Mouse (Mus musculus): ENCODE results near the gene Olfr178. TPM values are rescaled to one million over a fixed set of nuclear protein-coding genes. Genes with fewer than 3 reads are reported as not detected.

Olfr178 gene
- not detected in 2 replicates for polyA plus RNA-seq (2016; fragmentation: Nextera tagmentation; extraction: Ambion mirVana)

DNA sequence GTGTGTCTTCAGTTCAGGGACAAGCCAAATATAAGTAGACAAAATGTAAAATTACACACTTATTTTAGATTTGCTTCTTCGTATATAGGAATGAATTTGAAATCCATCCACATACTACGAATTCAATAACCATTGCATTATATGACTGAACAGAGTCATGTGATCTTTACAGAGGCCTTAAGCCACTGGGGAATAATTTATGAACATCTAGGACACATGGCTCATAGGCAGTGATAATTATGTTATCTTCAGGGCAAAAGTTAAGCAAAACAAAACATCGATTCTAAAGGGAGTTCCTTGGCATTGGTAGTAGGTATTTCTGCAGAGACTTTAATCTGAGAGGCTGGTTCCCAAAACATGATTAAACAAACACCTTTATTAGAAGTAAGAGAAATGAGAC, at the start of gene Olfr178:
TSS of gene Olfr178 (minus strand) at position 101 of the 400 bp plus-strand sequence.
- Histone ChIP-seq H3K9ac (no peak within 1 kb of the TSS), H3K9me3 (replicated peaks) (no peaks in the 10 kb centered on the region), H3K4me3 (no peak within 1 kb of the TSS), H3K27ac (no peak within 1 kb of the TSS), H3K4me2 (replicated peaks) (no peak within 1 kb of the TSS), H3K4me1 (no peaks in the 10 kb centered on the region), H3K27me3 (no peaks in the 10 kb centered on the region), H3K36me3 (no peaks in the 10 kb centered on the region)
- ATAC-seq (ENCODE audit: low FRiP score), result no peak
- WGBS, result 95% methylated on average over 3 of the region's 3 CpGs

- Histone ChIP-seq H3K9me3 (replicated peaks) (no peaks in the 10 kb centered on the region), H3K4me2 (replicated peaks) (no peak within 1 kb of the TSS)
- WGBS, result 87% methylated on average over 4 of the region's 4 CpGs
These were observed 37.4 kb upstream of the Olfr178 start, which contains the start of gene Olfr180 for GRCm38 (mm10) chr16:58929292-58929691. Gene Olfr180 (minus strand): TSS chr16:58929392.

GRCm38 (mm10) chr16:58928655-58929054, 36.8 kb upstream of the Olfr178 start, which contains the start of gene Olfr181:
Gene Olfr181 (minus strand): TSS chr16:58928755.
- no peak for ATAC-seq (ENCODE audit: low FRiP score)
- no peak within 1 kb of the TSS for H3K27ac ChIP-seq
- H3K4me3 ChIP-seq, result no peak within 1 kb of the TSS
- H3K27me3 ChIP-seq, result no peaks in the 10 kb centered on the region
- no peak within 1 kb of the TSS for H3K4me2 ChIP-seq (replicated peaks)
- no peaks in the 10 kb centered on the region for H3K4me1 ChIP-seq
- H3K9ac ChIP-seq, result no peak within 1 kb of the TSS
- no peaks in the 10 kb centered on the region for H3K36me3 ChIP-seq
- 57% methylated on average over 1 of the region's 1 CpGs for WGBS
- no peaks in the 10 kb centered on the region for H3K9me3 ChIP-seq (replicated peaks)

More at GRCm38 (mm10) chr16:58929292-58929691, 37.4 kb upstream of the Olfr178 start, which contains the start of gene Olfr180:
- no peak within 1 kb of the TSS for H3K9ac ChIP-seq
- no peak for ATAC-seq (ENCODE audit: low FRiP score)
- no peaks in the 10 kb centered on the region for H3K27me3 ChIP-seq
- no peaks in the 10 kb centered on the region for H3K36me3 ChIP-seq
- H3K4me3 ChIP-seq, result no peak within 1 kb of the TSS
- H3K4me1 ChIP-seq, result no peaks in the 10 kb centered on the region
- no peak within 1 kb of the TSS for H3K27ac ChIP-seq

DNA sequence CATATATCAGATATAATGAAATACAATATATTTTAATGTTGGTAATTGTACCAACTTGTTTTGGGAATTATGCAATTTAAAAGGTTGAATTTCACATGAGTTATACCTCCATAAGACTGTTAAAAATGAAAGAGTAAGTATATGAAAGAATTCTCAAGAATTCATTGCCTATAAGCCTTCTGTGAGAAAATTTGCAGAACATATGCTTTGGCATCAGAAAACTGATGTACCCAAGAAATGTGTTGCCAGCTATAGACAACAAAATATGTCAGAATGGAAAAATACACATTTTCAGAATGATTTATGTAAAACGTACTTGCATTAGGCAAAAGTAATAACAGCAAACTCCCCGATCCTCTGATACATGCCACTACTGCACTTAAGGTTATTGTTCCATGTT, 7.4 kb downstream of the Olfr178 start:
- H3K4me3 ChIP-seq, result no peak overlapping the region
- no peak overlapping the region for H3K4me2 ChIP-seq (replicated peaks)
- H3K9ac ChIP-seq, result no peak overlapping the region
- H3K27ac ChIP-seq, result no peak overlapping the region
- no peaks in the 10 kb centered on the region for H3K4me1 ChIP-seq
- no peaks in the 10 kb centered on the region for H3K36me3 ChIP-seq
- H3K27me3 ChIP-seq, result no peaks in the 10 kb centered on the region
- H3K9me3 ChIP-seq (replicated peaks), result no peaks in the 10 kb centered on the region
- 90% methylated on average over 2 of the region's 2 CpGs for WGBS
- ATAC-seq (ENCODE audit: low FRiP score), result no peak

DNA sequence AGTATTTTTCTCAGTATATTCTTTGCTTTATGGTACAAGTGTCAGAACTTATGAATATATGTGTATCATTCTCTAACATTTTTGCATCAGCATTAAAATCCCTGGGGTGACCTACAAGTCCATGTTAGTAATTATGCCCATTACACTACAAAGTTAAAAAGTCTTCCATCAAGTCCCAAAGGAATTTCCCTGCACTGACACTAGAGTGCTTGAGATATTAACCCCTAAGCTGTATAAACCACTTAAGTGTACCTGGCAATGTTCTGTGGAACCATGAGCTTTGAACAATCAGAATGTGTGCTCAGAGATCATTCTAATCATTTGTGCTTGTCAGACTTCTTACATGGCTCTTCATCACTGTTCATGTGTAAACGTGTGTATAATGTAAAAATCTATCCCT, 17.2 kb downstream of the Olfr178 start, which contains the start of gene Olfr177:
TSS of gene Olfr177 (minus strand) at position 101 of the 400 bp plus-strand sequence.
- 67% methylated on average over 1 of the region's 1 CpGs for WGBS
- H3K9ac ChIP-seq, result no peak within 1 kb of the TSS
- no peaks in the 10 kb centered on the region for H3K4me1 ChIP-seq
- no peak within 1 kb of the TSS for H3K27ac ChIP-seq
- no peak for ATAC-seq (ENCODE audit: low FRiP score)
- H3K27me3 ChIP-seq, result no peaks in the 10 kb centered on the region
- no peaks in the 10 kb centered on the region for H3K9me3 ChIP-seq (replicated peaks)
- H3K36me3 ChIP-seq, result no peaks in the 10 kb centered on the region
- H3K4me3 ChIP-seq, result no peak within 1 kb of the TSS
- no peak within 1 kb of the TSS for H3K4me2 ChIP-seq (replicated peaks)

DNA sequence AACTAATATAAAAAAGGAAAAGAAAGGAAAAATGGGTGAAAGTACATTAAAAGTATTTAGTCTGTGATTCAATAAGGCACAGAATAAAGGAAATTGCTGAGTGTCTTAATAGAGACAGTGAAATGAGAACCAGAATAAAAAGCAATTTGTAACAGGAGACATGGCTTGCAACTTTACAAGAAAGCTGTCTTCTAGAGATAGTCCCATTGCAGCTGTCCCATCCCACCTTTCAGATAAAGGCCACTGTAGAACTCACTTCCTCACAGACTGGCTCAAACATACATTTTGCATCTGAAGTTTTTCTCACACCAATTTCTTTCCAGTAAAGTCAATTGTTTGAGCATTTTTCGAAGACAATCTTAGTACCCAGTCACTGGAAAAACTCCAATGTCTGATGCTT, 30.4 kb downstream of the Olfr178 start:
- no peak overlapping the region for H3K4me3 ChIP-seq

DNA sequence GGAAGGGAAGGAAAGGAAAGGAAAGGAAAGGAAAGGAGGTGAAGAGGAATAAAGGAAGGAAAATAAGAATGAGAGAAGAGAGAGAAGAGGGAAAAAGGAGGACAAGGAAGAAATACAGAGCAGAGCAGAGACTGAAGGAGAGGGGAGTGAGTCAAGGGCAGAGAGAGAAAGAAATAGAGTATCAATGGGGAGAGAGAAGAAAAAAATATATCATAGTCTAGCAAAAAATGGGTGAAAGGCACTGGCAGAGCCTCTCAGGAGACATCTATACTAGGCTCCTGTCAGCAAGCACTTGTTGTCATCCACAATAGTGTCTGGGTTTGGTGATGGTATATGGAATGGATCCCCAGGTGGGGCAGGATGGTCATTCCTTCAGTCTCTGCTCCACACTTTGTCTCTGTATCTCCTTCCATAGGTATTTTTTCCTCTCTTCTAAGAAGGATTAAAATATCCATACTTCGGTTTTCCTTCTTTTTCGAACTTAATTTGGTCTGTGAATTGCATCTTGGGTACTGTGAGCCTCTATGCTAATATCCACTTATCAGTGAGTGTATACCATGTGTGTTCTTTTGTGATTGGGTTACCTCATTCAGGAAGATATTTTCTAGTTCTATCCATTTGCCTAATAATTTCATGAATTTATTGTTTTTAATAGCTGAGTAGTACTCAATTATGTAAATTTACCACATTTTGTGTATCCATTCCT, 31.7 kb downstream of the Olfr178 start:
- Histone ChIP-seq H3K36me3 (no peaks in the 10 kb centered on the region), H3K9me3 (replicated peaks) (no peaks in the 10 kb centered on the region), H3K27me3 (no peaks in the 10 kb centered on the region), H3K4me2 (replicated peaks) (no peak overlapping the region), H3K27ac (no peak overlapping the region), H3K4me1 (no peaks in the 10 kb centered on the region), H3K9ac (no peak overlapping the region), H3K4me3 (no peak overlapping the region)
- WGBS, result 90% methylated on average over 2 of the region's 2 CpGs
- no peak for ATAC-seq (ENCODE audit: low FRiP score)

More for the DNA sequence above, 30.4 kb downstream of the Olfr178 start:
- H3K27ac ChIP-seq, result no peak overlapping the region
- no peaks in the 10 kb centered on the region for H3K4me1 ChIP-seq
- ATAC-seq (ENCODE audit: low FRiP score), result no peak
- H3K9me3 ChIP-seq (replicated peaks), result no peaks in the 10 kb centered on the region
- no peaks in the 10 kb centered on the region for H3K27me3 ChIP-seq
- 68% methylated on average over 1 of the region's 1 CpGs for WGBS
- no peaks in the 10 kb centered on the region for H3K36me3 ChIP-seq
- no peak overlapping the region for H3K4me2 ChIP-seq (replicated peaks)
- H3K9ac ChIP-seq, result no peak overlapping the region

Other genes with a start within 250 kb of the Olfr178 start
- 18.4 and 22.5 TPM in 2 replicates for gene Cpox, start 221.8 kb downstream of the Olfr178 start, polyA plus RNA-seq (2016; fragmentation: Nextera tagmentation; extraction: Ambion mirVana)
- not detected in 2 replicates for gene Gpr15, start 173.0 kb downstream of the Olfr178 start, polyA plus RNA-seq (2016; fragmentation: Nextera tagmentation; extraction: Ambion mirVana)
- gene Cldnd1, start 164.2 kb downstream of the Olfr178 start, polyA plus RNA-seq (2016; fragmentation: Nextera tagmentation; extraction: Ambion mirVana), result 120 and 133 TPM in 2 replicates
- not detected in 2 replicates for gene Olfr172, start 128.9 kb downstream of the Olfr178 start, polyA plus RNA-seq (2016; fragmentation: Nextera tagmentation; extraction: Ambion mirVana)
- gene Olfr173, start 91.8 kb downstream of the Olfr178 start, polyA plus RNA-seq (2016; fragmentation: Nextera tagmentation; extraction: Ambion mirVana), result not detected in 2 replicates
- gene Olfr175-ps1, start 65.3 kb downstream of the Olfr178 start, polyA plus RNA-seq (2016; fragmentation: Nextera tagmentation; extraction: Ambion mirVana), result not detected in 2 replicates
- not detected in 2 replicates for gene Olfr177, start 17.3 kb downstream of the Olfr178 start, polyA plus RNA-seq (2016; fragmentation: Nextera tagmentation; extraction: Ambion mirVana)
- not detected in 2 replicates for gene Olfr181, start 36.7 kb upstream of the Olfr178 start, polyA plus RNA-seq (2016; fragmentation: Nextera tagmentation; extraction: Ambion mirVana)
- not detected in 2 replicates for gene Olfr180, start 37.3 kb upstream of the Olfr178 start, polyA plus RNA-seq (2016; fragmentation: Nextera tagmentation; extraction: Ambion mirVana)
- gene Olfr183, start 103.3 kb upstream of the Olfr178 start, polyA plus RNA-seq (2016; fragmentation: Nextera tagmentation; extraction: Ambion mirVana), result not detected in 2 replicates
- gene Olfr186, start 138.2 kb upstream of the Olfr178 start, polyA plus RNA-seq (2016; fragmentation: Nextera tagmentation; extraction: Ambion mirVana), result not detected in 2 replicates
- not detected in 2 replicates for gene Olfr187, start 147.7 kb upstream of the Olfr178 start, polyA plus RNA-seq (2016; fragmentation: Nextera tagmentation; extraction: Ambion mirVana)
- gene Olfr190, start 185.9 kb upstream of the Olfr178 start, polyA plus RNA-seq (2016; fragmentation: Nextera tagmentation; extraction: Ambion mirVana), result not detected in 2 replicates
- gene Olfr191, start 197.8 kb upstream of the Olfr178 start, polyA plus RNA-seq (2016; fragmentation: Nextera tagmentation; extraction: Ambion mirVana), result not detected in 2 replicates
- not detected in 2 replicates for gene Olfr193, start 219.8 kb upstream of the Olfr178 start, polyA plus RNA-seq (2016; fragmentation: Nextera tagmentation; extraction: Ambion mirVana)
- gene Olfr194, start 229.0 kb upstream of the Olfr178 start, polyA plus RNA-seq (2016; fragmentation: Nextera tagmentation; extraction: Ambion mirVana), result not detected in 2 replicates